Mouse (Mus musculus) macrophage (primary cell): ENCODE results near the gene Pik3r5. TPM values are rescaled to one million over a fixed set of nuclear protein-coding genes. Genes with fewer than 3 reads are reported as not detected.

Experiments
- H3K27ac ChIP-seq: fragments of 350-480 bp; formaldehyde crosslinking; 2 replicates; pipeline ENCODE4 v1.9.0; 2021
- H3K36me3 ChIP-seq: fragments of 350-480 bp; formaldehyde crosslinking; 2 replicates; pipeline ENCODE4 v1.9.0; 2021; ENCODE audit errors: inconsistent target
- H3K4me3 ChIP-seq: fragments of 350-480 bp; formaldehyde crosslinking; 2 replicates; pipeline ENCODE4 v1.9.0; 2021; ENCODE audit errors: inconsistent target
- H3K79me2 ChIP-seq: fragments of 350-480 bp; formaldehyde crosslinking; 2 replicates; pipeline ENCODE4 v1.9.0; 2021; ENCODE audit errors: inconsistent target
- WGBS: methylation state at CpG from one replicate; pipeline ENCODE4 v1.1.7; 2026; ENCODE audit warnings: inconsistent platforms; ENCODE audit not compliant: missing documents; 5-methylcytosine and 5-hydroxymethylcytosine counted together
- polyA plus RNA-seq: library from polyadenylated mRNA; stranded (reverse); fragments of 250-400 nt; gene quantifications from 3 replicates; pipeline ENCODE4 v1.2.4, GENCODE M21; 2018; ENCODE audit warnings: inconsistent platforms

Gene Pik3r5
- polyA plus RNA-seq, 1 experiment from 2014 or later, result 120 TPM

GRCm38 (mm10) chr11:68493760-68494159 lies 61.8 kb downstream of the Pik3r5 start:
- H3K36me3 ChIP-seq, result peaks cover 74% of the 10 kb centered on the region
- no peak overlapping the region for H3K27ac ChIP-seq
- no peaks in the 10 kb centered on the region for H3K79me2 ChIP-seq
- 63% methylated on average over 4 of the region's 5 CpGs for WGBS
- H3K4me3 ChIP-seq, result no peak overlapping the region

- H3K36me3 ChIP-seq, result peaks cover 41% of the 10 kb centered on the region
- H3K79me2 ChIP-seq, result no peaks in the 10 kb centered on the region
- WGBS, result 56% methylated on average over 6 of the region's 6 CpGs
- no peak overlapping the region for H3K4me3 ChIP-seq
- H3K27ac ChIP-seq, result no peak overlapping the region
These were observed 65.2 kb downstream of the Pik3r5 start for GRCm38 (mm10) chr11:68497081-68497480.

GRCm38 (mm10) chr11:68498517-68498916 lies 66.6 kb downstream of the Pik3r5 start:
- peaks cover 28% of the 10 kb centered on the region for H3K36me3 ChIP-seq
- peaks cover 6% of the 10 kb centered on the region for H3K79me2 ChIP-seq
- WGBS, result 40% methylated on average over 11 of the region's 11 CpGs
- H3K4me3 ChIP-seq, result no peak overlapping the region
- H3K27ac ChIP-seq, result no peak overlapping the region

- Histone ChIP-seq H3K4me3 (no peak overlapping the region), H3K27ac (no peak overlapping the region)
- WGBS, result 40% methylated on average over 6 of the region's 8 CpGs
These were observed 67.2 kb downstream of the Pik3r5 start for GRCm38 (mm10) chr11:68498999-68499699.

DNA sequence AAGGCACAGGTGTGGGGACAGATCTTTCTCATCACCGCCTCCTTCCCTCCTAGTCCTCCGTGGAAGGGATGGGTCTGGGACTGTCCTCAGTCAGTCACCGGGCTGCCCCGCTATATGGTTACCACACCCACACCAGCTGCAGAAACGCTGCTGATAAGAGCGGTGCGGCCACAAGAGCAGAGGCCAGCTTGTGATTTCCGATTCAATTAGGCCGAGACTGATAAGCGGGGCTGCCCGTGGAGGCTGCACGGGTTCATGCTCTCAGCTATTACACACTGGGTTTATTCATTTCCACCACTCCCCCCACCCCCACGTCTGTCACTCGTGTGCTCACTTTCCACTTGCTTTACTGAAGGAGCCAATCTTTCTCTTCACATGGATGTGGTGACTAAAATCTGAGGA lies 69.0 kb downstream of the Pik3r5 start:
- WGBS, result 66% methylated on average over 14 of the region's 14 CpGs
- no peak overlapping the region for H3K27ac ChIP-seq
- H3K79me2 ChIP-seq, result peaks cover 31% of the 10 kb centered on the region
- peaks cover 5% of the 10 kb centered on the region for H3K36me3 ChIP-seq
- H3K4me3 ChIP-seq, result no peak overlapping the region

More at GRCm38 (mm10) chr11:68498999-68499699, 67.2 kb downstream of the Pik3r5 start:
- H3K79me2 ChIP-seq, result peaks cover 13% of the 10 kb centered on the region
- H3K36me3 ChIP-seq, result peaks cover 22% of the 10 kb centered on the region

DNA sequence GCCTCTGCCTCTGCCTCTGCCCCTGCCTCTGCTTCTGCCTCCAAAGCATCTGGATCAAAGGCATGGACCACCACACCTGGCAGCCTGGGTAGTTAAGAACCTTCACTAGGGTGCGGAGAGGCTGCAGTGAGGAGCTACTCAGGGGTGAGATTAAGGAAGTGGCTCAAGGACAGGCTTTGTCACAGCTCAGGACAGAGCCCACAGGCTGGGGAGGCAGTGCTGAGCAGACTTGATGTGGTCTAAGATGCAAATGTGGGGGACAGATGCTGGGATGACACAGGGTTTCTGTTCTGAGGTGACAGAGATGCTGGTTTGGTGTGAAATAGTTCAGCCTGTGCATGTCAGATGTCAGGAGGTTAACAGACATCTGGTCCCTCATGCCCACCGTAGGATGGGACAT lies 70.5 kb downstream of the Pik3r5 start:
- Histone ChIP-seq H3K36me3 (no peaks in the 10 kb centered on the region; the same call in 1 of the 2 replicates), H3K4me3 (no peak overlapping the region), H3K27ac (peak overlapping the region; percentile 78), H3K79me2 (peaks cover 45% of the 10 kb centered on the region)
- WGBS, result 34% methylated on average over 2 of the region's 2 CpGs

- Histone ChIP-seq H3K27ac (peak within 1 kb of the TSS; percentile 78), H3K36me3 (no peaks in the 10 kb centered on the region; the same call in 1 of the 2 replicates), H3K79me2 (peaks cover 52% of the 10 kb centered on the region), H3K4me3 (peak within 1 kb of the TSS; percentile 61)
- 51% methylated on average over 8 of the region's 8 CpGs for WGBS
These were observed 71.1 kb downstream of the Pik3r5 start, which contains the start of gene Pik3r6 for GRCm38 (mm10) chr11:68502902-68503629. Gene Pik3r6, plus strand, starts transcription at chr11:68503019.

GRCm38 (mm10) chr11:68504913-68505312 lies 73.0 kb downstream of the Pik3r5 start:
- no peak overlapping the region for H3K4me3 ChIP-seq

GRCm38 (mm10) chr11:68507246-68507645 lies 75.3 kb downstream of the Pik3r5 start:
- WGBS, result 92% methylated on average over 7 of the region's 7 CpGs
- H3K4me3 ChIP-seq, result no peak overlapping the region
- peaks cover 94% of the 10 kb centered on the region for H3K79me2 ChIP-seq
- H3K27ac ChIP-seq, result no peak overlapping the region
- H3K36me3 ChIP-seq, result no peaks in the 10 kb centered on the region; the same call in 1 of the 2 replicates

More at GRCm38 (mm10) chr11:68504913-68505312, 73.0 kb downstream of the Pik3r5 start:
- H3K79me2 ChIP-seq, result peaks cover 70% of the 10 kb centered on the region
- 97% methylated on average over 10 of the region's 11 CpGs for WGBS
- H3K36me3 ChIP-seq, result no peaks in the 10 kb centered on the region; the same call in 1 of the 2 replicates
- H3K27ac ChIP-seq, result no peak overlapping the region

- no peak overlapping the region for H3K4me3 ChIP-seq
- H3K27ac ChIP-seq, result no peak overlapping the region
- WGBS, result 89% methylated on average over 5 of the region's 5 CpGs
- peaks cover 95% of the 10 kb centered on the region for H3K79me2 ChIP-seq
- no peaks in the 10 kb centered on the region; the same call in 1 of the 2 replicates for H3K36me3 ChIP-seq
These were observed 76.7 kb downstream of the Pik3r5 start for GRCm38 (mm10) chr11:68508619-68509018.

- no peak overlapping the region for H3K4me3 ChIP-seq
- WGBS, result 4% methylated on average over 2 of the region's 2 CpGs
- H3K27ac ChIP-seq, result no peak overlapping the region
- peaks cover 89% of the 10 kb centered on the region for H3K79me2 ChIP-seq
- H3K36me3 ChIP-seq, result no peaks in the 10 kb centered on the region; the same call in 1 of the 2 replicates
These were observed 77.3 kb downstream of the Pik3r5 start for GRCm38 (mm10) chr11:68509194-68509593.

DNA sequence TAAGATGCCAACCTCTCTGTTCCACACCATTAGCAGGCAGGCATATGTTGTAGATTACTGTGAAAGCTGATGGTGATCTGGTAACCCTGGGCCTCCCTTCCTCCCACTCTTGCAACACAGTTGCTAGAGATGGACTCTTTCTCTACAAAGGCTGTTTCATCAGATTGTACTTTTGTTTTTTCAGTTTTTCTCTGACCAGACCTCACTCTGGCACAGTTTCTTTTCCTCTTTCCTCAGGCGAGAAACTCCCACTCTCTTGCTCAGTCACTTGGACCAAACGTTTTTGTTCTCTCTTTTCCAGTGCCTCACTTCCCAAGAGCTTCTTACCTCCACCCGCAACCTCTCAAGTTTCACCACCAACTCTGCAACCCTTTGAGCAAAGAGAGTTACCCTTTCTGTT lies 82.0 kb downstream of the Pik3r5 start:
- peak overlapping the region; percentile 27 for H3K27ac ChIP-seq
- no peak overlapping the region for H3K4me3 ChIP-seq
- 10% methylated on average over 3 of the region's 3 CpGs for whole genome bisulfite sequencing
- H3K36me3 ChIP-seq, result no peaks in the 10 kb centered on the region
- peaks cover 84% of the 10 kb centered on the region for H3K79me2 ChIP-seq

- peaks cover 5% of the 10 kb centered on the region; the same call in 1 of the 2 replicates for H3K36me3 ChIP-seq
- H3K4me3 ChIP-seq, result no peak overlapping the region
- peak overlapping the region; percentile 63 for H3K27ac ChIP-seq
- 31% methylated on average over 4 of the region's 4 CpGs for WGBS
- peaks cover 65% of the 10 kb centered on the region for H3K79me2 ChIP-seq
These were observed 87.4 kb downstream of the Pik3r5 start for GRCm38 (mm10) chr11:68519362-68519761.

DNA sequence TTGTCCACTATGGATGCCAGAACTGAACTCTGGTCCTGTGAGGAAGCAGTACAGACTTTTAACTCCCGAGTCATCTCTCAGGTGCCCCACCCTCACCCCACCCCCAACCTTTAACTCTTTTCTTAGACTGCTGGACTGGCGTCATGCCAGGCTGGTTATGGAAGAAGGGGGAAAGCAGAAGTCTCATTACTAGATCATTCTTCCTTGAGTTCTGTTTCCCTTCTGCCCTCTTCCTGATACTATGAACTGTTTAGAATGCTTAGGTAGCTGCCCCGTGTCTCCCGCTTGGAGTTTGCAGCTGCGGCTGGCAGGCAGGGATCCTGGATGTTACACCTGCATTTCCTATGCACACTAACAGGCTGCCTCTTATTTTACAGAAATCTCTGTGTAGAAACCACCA lies 87.9 kb downstream of the Pik3r5 start:
- Histone ChIP-seq H3K27ac (peak overlapping the region; percentile 63), H3K79me2 (peaks cover 62% of the 10 kb centered on the region), H3K36me3 (peaks cover 5% of the 10 kb centered on the region; the same call in 1 of the 2 replicates), H3K4me3 (no peak overlapping the region)
- WGBS, result 6% methylated on average over 5 of the region's 5 CpGs

DNA sequence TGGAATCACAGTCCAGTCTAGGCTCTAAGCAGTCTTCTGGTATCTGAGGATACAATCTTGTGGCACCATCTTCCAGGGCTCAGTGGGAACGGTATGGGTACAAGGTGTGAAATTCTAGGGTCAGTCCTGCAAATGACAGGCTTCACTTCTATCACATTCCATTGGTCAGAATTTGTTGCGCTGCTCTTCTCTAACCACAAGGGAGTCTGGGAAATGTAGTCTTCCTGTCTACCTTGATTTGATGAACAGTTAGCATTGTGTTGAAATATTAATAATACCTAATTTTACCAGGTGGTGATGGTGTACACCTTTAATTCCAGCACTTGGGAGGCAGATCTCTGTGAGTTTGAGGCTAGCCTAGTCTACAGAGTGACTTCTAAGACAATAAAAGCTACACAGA lies 88.5 kb downstream of the Pik3r5 start:
- no peak overlapping the region for H3K4me3 ChIP-seq
- peaks cover 9% of the 10 kb centered on the region; the same call in 1 of the 2 replicates for H3K36me3 ChIP-seq
- H3K27ac ChIP-seq, result peak overlapping the region; percentile 63
- H3K79me2 ChIP-seq, result peaks cover 56% of the 10 kb centered on the region; the same call in 1 of the 2 replicates
- 94% methylated on average over 2 of the region's 2 CpGs for WGBS
